Comparison of ENCODE assay signal across 8 mouse cellular contexts in the genomic region with DNA sequence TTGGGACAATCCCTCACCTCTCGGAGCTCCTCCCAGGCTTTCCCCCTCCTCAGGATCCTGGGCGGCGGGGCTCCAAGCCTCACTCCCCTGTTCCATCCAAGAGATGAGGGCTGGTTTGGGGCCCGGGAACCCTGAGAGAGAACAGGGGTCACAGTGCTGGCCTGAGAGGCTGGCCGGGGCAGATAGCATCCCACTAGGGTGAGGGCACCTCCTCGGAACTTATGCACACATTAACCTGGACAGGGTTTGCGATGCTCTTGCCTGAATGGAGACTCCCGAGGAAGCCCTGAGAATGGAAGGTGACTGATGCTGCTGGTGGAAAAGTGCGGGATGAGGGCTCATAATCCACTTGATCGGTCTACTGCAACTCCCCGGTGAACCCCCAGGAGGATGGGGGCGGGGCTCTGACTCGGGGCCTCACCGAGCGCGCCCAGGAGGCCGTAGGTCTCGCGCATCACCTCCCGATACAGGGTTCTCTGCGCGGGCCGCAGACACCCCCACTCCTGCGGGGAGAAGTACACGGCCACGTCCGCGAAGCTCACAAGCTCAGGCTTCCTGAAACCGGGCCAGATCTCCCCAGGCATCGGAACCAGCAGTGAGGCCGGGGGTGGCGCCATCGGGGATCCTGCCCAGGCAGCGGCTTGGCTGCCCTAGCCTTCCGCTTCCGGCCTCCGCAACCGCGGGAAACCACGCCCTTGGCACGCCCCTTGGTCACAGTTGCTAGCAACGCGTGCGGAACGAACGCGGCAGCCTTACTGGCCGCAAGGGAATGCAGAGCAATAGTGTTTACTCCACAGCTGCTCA. TPM values are rescaled to one million over a fixed set of nuclear protein-coding genes. Genes with fewer than 3 reads are reported as not detected.
DNase-seq lines count a peak whose midpoint lies in the region; ATAC-seq lines count a peak whose summit lies in the region.

A gene (minus strand): TSS at position 681 of the 804 bp plus-strand sequence.

- peaks cover 0 to 6% of the 10 kb centered on the region in 2 experiments; a peak in 2 of 4 replicates for H3K4me1 ChIP-seq in heart, embryonic 14.5 days (ENCODE audit: control insufficient read depth in 2 of 2, insufficient read depth in 2 of 2, low read length in 2 of 2)
- H3K4me1 ChIP-seq in liver, embryonic 13.5 days (replicated peaks) = peaks cover 26% of the 10 kb centered on the region
- 0 out of 2 replicates have a peak, but pooled peaks cover 5% of the 10 kb centered on the region for H3K4me1 ChIP-seq in stomach, embryonic 16.5 days (ENCODE audit: control insufficient read depth, insufficient read depth, low read length)

- WGBS in heart, embryonic 14.5 days = 2% methylated on average over 48 of the region's 48 CpGs
- WGBS in liver, embryonic 13.5 days (ENCODE audit: insufficient replicate concordance) = 1% methylated on average over 48 of the region's 48 CpGs
- WGBS in stomach, embryonic 16.5 days = under 1% methylated on average over 48 of the region's 48 CpGs

- peaks cover 7% of the 10 kb centered on the region; the same call in 1 of the 2 replicates for H3K27me3 ChIP-seq in heart, embryonic 14.5 days (ENCODE audit: control insufficient read depth, insufficient read depth, low read length)
- peaks cover 9% of the 10 kb centered on the region for H3K27me3 ChIP-seq in liver, embryonic 13.5 days
- H3K27me3 ChIP-seq in stomach, embryonic 16.5 days (ENCODE audit: control insufficient read depth, insufficient read depth, low read length) = no peaks in the 10 kb centered on the region

- peak within 1 kb of the TSS; percentile 77 to 80 for H3K4me3 ChIP-seq in heart, embryonic 14.5 days (ENCODE audit: control insufficient read depth in 1 of 2, insufficient read depth in 1 of 2, low read depth in 1 of 2, low read length in 2 of 2)
- H3K4me3 ChIP-seq in liver, embryonic 13.5 days (replicated peaks) = peak within 1 kb of the TSS; percentile 83
- H3K4me3 ChIP-seq in stomach, embryonic 16.5 days (replicated peaks; ENCODE audit: low read length) = peak within 1 kb of the TSS; percentile 71

- H3K9ac ChIP-seq in heart, embryonic 14.5 days (ENCODE audit: low read length) = peak within 1 kb of the TSS; percentile 87
- peak within 1 kb of the TSS; percentile 88 for H3K9ac ChIP-seq in liver, embryonic 13.5 days
- H3K9ac ChIP-seq in stomach, embryonic 16.5 days (ENCODE audit: low read length) = peak within 1 kb of the TSS; percentile 83

- H3K27ac ChIP-seq in heart, embryonic 14.5 days (replicated peaks in 1 of 2; ENCODE audit: control insufficient read depth in 1 of 2, insufficient read depth in 1 of 2, low read depth in 2 of 2, low read length in 2 of 2) = 0 out of 4 replicates have a peak within 1 kb of the TSS, but pooled peaks have one; percentile 31 to 35
- H3K27ac ChIP-seq in liver, embryonic 13.5 days = peak within 1 kb of the TSS; percentile 74
- 0 out of 2 replicates have a peak within 1 kb of the TSS, but pooled peaks have one; percentile 40 for H3K27ac ChIP-seq in stomach, embryonic 16.5 days (ENCODE audit: low read length)

- peak; percentile 81 for DNase-seq in c-Kit-negative CD71-positive TER-119-positive erythroid progenitor cells, embryonic 14.5 days (ENCODE audit: low read depth, low spot score)
- DNase-seq in fibroblast of lung, adult 2 months (ENCODE audit: low read depth) = peak; percentile 80
- DNase-seq in kidney, postnatal 14 days = peak; percentile 96
- DNase-seq in liver, embryonic 13.5 days = peak; percentile 91
- DNase-seq in neural tube, embryonic 10.5 days (ENCODE audit: extremely low spot score, low spot score) = peak; percentile 98

- ATAC-seq in CD4-positive, CD25-positive, alpha-beta regulatory T cell, adult 4 months = peak; percentile 99
- ATAC-seq in heart, embryonic 14.5 days (ENCODE audit: insufficient number of reproducible peaks, insufficient read depth, low FRiP score, low read depth) = peak; percentile 89
- peak; percentile 95 for ATAC-seq in liver, embryonic 13.5 days (ENCODE audit: low read depth)
- peak; percentile 95 for ATAC-seq in stomach, embryonic 16.5 days (ENCODE audit: insufficient read depth, low FRiP score)

- H3K9me3 ChIP-seq in heart, embryonic 14.5 days (ENCODE audit: control insufficient read depth, low read length) = no peaks in the 10 kb centered on the region
- H3K9me3 ChIP-seq in liver, embryonic 13.5 days (replicated peaks) = no peaks in the 10 kb centered on the region
- no peaks in the 10 kb centered on the region for H3K9me3 ChIP-seq in stomach, embryonic 16.5 days (replicated peaks; ENCODE audit: control insufficient read depth, low read length)

- H3K36me3 ChIP-seq in heart, embryonic 14.5 days (ENCODE audit: control insufficient read depth, insufficient read depth, low read length) = peaks cover 16% of the 10 kb centered on the region
- peaks cover 10% of the 10 kb centered on the region for H3K36me3 ChIP-seq in liver, embryonic 13.5 days
- H3K36me3 ChIP-seq in stomach, embryonic 16.5 days (ENCODE audit: control insufficient read depth, insufficient read depth, low read length) = no peaks in the 10 kb centered on the region

- H3K4me2 ChIP-seq in heart, embryonic 14.5 days (ENCODE audit: low read length) = peak within 1 kb of the TSS; percentile 94
- H3K4me2 ChIP-seq in liver, embryonic 13.5 days = peak within 1 kb of the TSS; percentile 97
- peak within 1 kb of the TSS; percentile 63 for H3K4me2 ChIP-seq in stomach, embryonic 16.5 days (ENCODE audit: low read depth, low read length)

RNA-seq across cellular contexts. Expression of the gene that starts here (rescaled TPM):
- 10 to 100 TPM; 16.0 to 18.9 TPM for polyA plus RNA-seq in CD4-positive, CD25-positive, alpha-beta regulatory T cell, adult 4 months (2017; shearing (Covaris generic))
- polyA plus RNA-seq in heart, embryonic 14.5 days (2014; fragmentation: Nextera tagmentation; extraction: Ambion mirVana) = 16.4 and 18.4 TPM in 2 replicates
- polyA plus RNA-seq in liver, embryonic 13.5 days (2015; fragmentation: Nextera tagmentation; extraction: Ambion mirVana) = 9.1 and 10.4 TPM in 2 replicates
- polyA plus RNA-seq in stomach, embryonic 16.5 days (2015; fragmentation: Nextera tagmentation; extraction: Ambion mirVana) = 21.5 and 24.4 TPM in 2 replicates

Comparison
In these comparisons a context has a peak if more than half of its experiments do, and no peak if none do; other contexts are left out.
1. Peak in every context shown above with its lines: DNase-seq, ATAC-seq, H3K4me3 ChIP-seq and H3K27ac ChIP-seq.